Mouse (Mus musculus) liver, embryonic 14.5 days (tissue): Measurements from ENCODE around the gene Hivep3. TPM values are rescaled to one million over a fixed set of nuclear protein-coding genes. Genes with fewer than 3 reads are reported as not detected.

Experiments
- ATAC-seq: fragments of 200-750 bp; cut with Nextera tagmentation; 2 replicates; pipeline ENCODE4 v1.8.0; 2017; ENCODE audit warnings: moderate number of reproducible peaks, mild to moderate bottlenecking, moderate library complexity; ENCODE audit not compliant: insufficient read depth
- DNase-seq, 3 experiments: peaks; one replicate each; pipeline ENCODE4 v3.0.0-alpha.2; 2012 to 2013; ENCODE audit warnings: low read depth in 3 of 3, low spot score in 3 of 3
- H3K27ac ChIP-seq: fragments of 300-500 bp; sonication (generic); 2 replicates; pipeline ENCODE4 v1.5.1; 2014; ENCODE audit warnings: moderate library complexity, mild to moderate bottlenecking, control low read depth, inconsistent platforms
- H3K27me3 ChIP-seq: fragments of 300-500 bp; sonication (generic); 2 replicates; pipeline ENCODE4 v1.6.1; 2014; ENCODE audit warnings: mild to moderate bottlenecking, low read length, moderate library complexity; ENCODE audit not compliant: control insufficient read depth, insufficient read depth
- H3K36me3 ChIP-seq: fragments of 300-500 bp; sonication (generic); replicated peaks from 2 replicates; pipeline ENCODE4 v1.6.1; 2014; ENCODE audit warnings: low read depth; ENCODE audit not compliant: control insufficient read depth, insufficient read depth
- H3K4me1 ChIP-seq, 2 experiments: fragments of 200-500 bp in 1 of 2; fragments of 300-500 bp in 1 of 2; sonication (generic) in 1 of 2; replicated peaks; 2 replicates each; pipeline ENCODE4 v1.6.1; 2012 to 2014; ENCODE audit warnings: antibody characterized with exemption in 1 of 2, inconsistent platforms in 1 of 2, low read length in 1 of 2; ENCODE audit not compliant: control insufficient read depth in 2 of 2, insufficient read depth in 2 of 2
- H3K4me2 ChIP-seq: fragments of 300-500 bp; sonication (generic); 2 replicates; pipeline ENCODE4 v1.6.1; 2014; ENCODE audit warnings: low read depth, mild to moderate bottlenecking, control low read depth, moderate library complexity
- H3K4me3 ChIP-seq, 2 experiments: fragments of 200-500 bp in 1 of 2; fragments of 300-500 bp in 1 of 2; sonication (generic) in 1 of 2; 2 replicates each; pipeline ENCODE4 v1.5.1; 2012 to 2014; ENCODE audit warnings: low read depth in 2 of 2, low read length in 2 of 2, mild to moderate bottlenecking in 2 of 2, control low read depth in 1 of 2, inconsistent platforms in 1 of 2, moderate library complexity in 1 of 2; ENCODE audit not compliant: insufficient read depth in 1 of 2
- H3K9ac ChIP-seq: fragments of 300-500 bp; sonication (generic); replicated peaks from 2 replicates; pipeline ENCODE4 v1.6.1; 2014; ENCODE audit warnings: mild to moderate bottlenecking, control low read depth, moderate library complexity
- H3K9me3 ChIP-seq: fragments of 300-500 bp; sonication (generic); 2 replicates; pipeline ENCODE4 v1.6.1; 2016; ENCODE audit warnings: low read length, mixed read lengths; ENCODE audit not compliant: control insufficient read depth
- CTCF ChIP-seq: IDR thresholded peaks from 2 replicates; pipeline ENCODE4 v1.5.1; 2016; ENCODE audit warnings: antibody characterized with exemption, low read depth, control low read depth
- EP300 ChIP-seq: IDR thresholded peaks from 2 replicates; pipeline ENCODE4 v1.6.1; 2016; ENCODE audit warnings: antibody characterized with exemption, low read depth
- WGBS: fragments of 180-500 bp; shearing (Covaris S2); extraction: QIAGEN DNeasy Blood & Tissue Kit; methylation state at CpG from one replicate; pipeline ENCODE4 v1.1.7; 2014; ENCODE audit not compliant: insufficient replicate concordance; 5-methylcytosine and 5-hydroxymethylcytosine counted together
- polyA plus RNA-seq, 2 experiments: library from polyadenylated mRNA; depleted of rRNA in 1 of 2; stranded (reverse) in 1 of 2; unstranded in 1 of 2; fragments of >200 nt; fragmentation: Nextera tagmentation in 1 of 2; extraction: Ambion mirVana in 1 of 2; gene quantifications; 2 replicates each; pipeline versions ENCODE4 v1.2.1 to v1.2.3; 2012 to 2014

The Hivep3 gene
- polyA plus RNA-seq, 2 experiments, result 1.9 to 2.7 TPM

GRCm38 (mm10) chr4:119876535-119877160 lies 143.1 kb downstream of the Hivep3 start:
- Histone ChIP-seq H3K27me3 (no peaks in the 10 kb centered on the region), H3K36me3 (no peaks in the 10 kb centered on the region), H3K4me3 (no peak overlapping the region), H3K4me1 (no peaks in the 10 kb centered on the region), H3K9ac (no peak overlapping the region), H3K9me3 (no peaks in the 10 kb centered on the region), H3K4me2 (no peak overlapping the region), H3K27ac (no peak overlapping the region)
- TF ChIP-seq EP300, result no peak
- TF ChIP-seq CTCF, result no peak
- no peak for ATAC-seq
- WGBS, result 48% methylated on average over 8 of the region's 8 CpGs
- DNase-seq, result no peak

- Histone ChIP-seq H3K27me3 (no peaks in the 10 kb centered on the region), H3K9me3 (no peaks in the 10 kb centered on the region), H3K36me3 (no peaks in the 10 kb centered on the region), H3K4me2 (no peak overlapping the region), H3K9ac (no peak overlapping the region), H3K4me1 (no peaks in the 10 kb centered on the region), H3K27ac (no peak overlapping the region), H3K4me3 (no peak overlapping the region)
- ATAC-seq, result no peak
- no peak for DNase-seq
- 21% methylated on average over 5 of the region's 5 CpGs for WGBS
- TF ChIP-seq CTCF, result no peak
Observed at GRCm38 (mm10) chr4:119878218-119878617, 144.6 kb downstream of the Hivep3 start.

GRCm38 (mm10) chr4:119879671-119880070 lies 146.1 kb downstream of the Hivep3 start:
- TF ChIP-seq EP300 (no peak), CTCF (no peak)
- WGBS, result 71% methylated on average over 5 of the region's 5 CpGs
- Histone ChIP-seq H3K9ac (no peak overlapping the region), H3K36me3 (no peaks in the 10 kb centered on the region), H3K4me3 (no peak overlapping the region), H3K9me3 (no peaks in the 10 kb centered on the region), H3K27me3 (no peaks in the 10 kb centered on the region), H3K27ac (no peak overlapping the region), H3K4me2 (no peak overlapping the region), H3K4me1 (no peaks in the 10 kb centered on the region)
- no peak for DNase-seq
- no peak for ATAC-seq

- no peaks in the 10 kb centered on the region for H3K36me3 ChIP-seq
- H3K27me3 ChIP-seq, result no peaks in the 10 kb centered on the region
- H3K4me3 ChIP-seq, result no peak overlapping the region
- H3K27ac ChIP-seq, result no peak overlapping the region
- no peak for ATAC-seq
- TF ChIP-seq EP300 (no peak), CTCF (no peak)
- WGBS, result 68% methylated on average over 7 of the region's 7 CpGs
- no peaks in the 10 kb centered on the region for H3K4me1 ChIP-seq
- H3K9ac ChIP-seq, result no peak overlapping the region
- no peak overlapping the region for H3K4me2 ChIP-seq
- no peak for DNase-seq
- no peaks in the 10 kb centered on the region for H3K9me3 ChIP-seq
Observed at GRCm38 (mm10) chr4:119880270-119880669, 146.7 kb downstream of the Hivep3 start.

- WGBS, result 69% methylated on average over 4 of the region's 4 CpGs
- no peak overlapping the region for H3K4me3 ChIP-seq
- H3K9ac ChIP-seq, result no peak overlapping the region
- H3K4me2 ChIP-seq, result no peak overlapping the region
- H3K36me3 ChIP-seq, result no peaks in the 10 kb centered on the region
- no peaks in the 10 kb centered on the region for H3K9me3 ChIP-seq
- H3K27me3 ChIP-seq, result no peaks in the 10 kb centered on the region
- no peaks in the 10 kb centered on the region for H3K4me1 ChIP-seq
- no peak overlapping the region for H3K27ac ChIP-seq
- ATAC-seq (no peak), DNase-seq (no peak)
- TF ChIP-seq CTCF, result no peak
- no peak for TF ChIP-seq EP300
Observed at GRCm38 (mm10) chr4:119881292-119881691, 147.7 kb downstream of the Hivep3 start.
